Mouse (Mus musculus): ENCODE measurements around the gene Gpatch2.

Gpatch2 gene

GRCm38 (mm10) chr1:187366806-187367205, 151.5 kb downstream of the Gpatch2 start:
- no peak for DNase-seq (ENCODE audit: extremely low read depth, low read depth)

DNA sequence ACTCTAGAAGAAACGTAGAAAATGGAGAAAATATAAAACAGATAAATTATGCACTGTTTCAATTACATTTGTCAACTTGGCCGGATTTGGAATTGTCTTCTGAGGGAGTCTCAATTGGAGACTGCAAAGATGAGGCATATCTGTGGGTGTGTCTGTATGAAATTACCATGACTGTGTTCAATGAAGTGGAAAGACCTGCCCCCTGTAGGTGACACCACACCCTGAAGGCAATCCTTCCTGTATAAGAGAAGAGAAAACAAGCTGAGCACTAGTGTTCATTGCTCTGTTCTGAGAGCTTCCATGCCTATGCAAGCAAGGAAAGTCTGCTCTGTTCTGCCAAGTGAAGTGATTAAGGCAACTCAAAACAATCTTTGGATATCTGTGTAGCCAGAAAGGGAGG, 153.7 kb downstream of the Gpatch2 start:
- no peak for DNase-seq (ENCODE audit: extremely low read depth, low read depth)

GRCm38 (mm10) chr1:187373506-187373905, 158.2 kb downstream of the Gpatch2 start:
- DNase-seq (ENCODE audit: extremely low read depth, low read depth): no peak

- no peak for DNase-seq (ENCODE audit: extremely low read depth, low read depth)
These were observed 159.1 kb downstream of the Gpatch2 start for GRCm38 (mm10) chr1:187374418-187374817.

DNA sequence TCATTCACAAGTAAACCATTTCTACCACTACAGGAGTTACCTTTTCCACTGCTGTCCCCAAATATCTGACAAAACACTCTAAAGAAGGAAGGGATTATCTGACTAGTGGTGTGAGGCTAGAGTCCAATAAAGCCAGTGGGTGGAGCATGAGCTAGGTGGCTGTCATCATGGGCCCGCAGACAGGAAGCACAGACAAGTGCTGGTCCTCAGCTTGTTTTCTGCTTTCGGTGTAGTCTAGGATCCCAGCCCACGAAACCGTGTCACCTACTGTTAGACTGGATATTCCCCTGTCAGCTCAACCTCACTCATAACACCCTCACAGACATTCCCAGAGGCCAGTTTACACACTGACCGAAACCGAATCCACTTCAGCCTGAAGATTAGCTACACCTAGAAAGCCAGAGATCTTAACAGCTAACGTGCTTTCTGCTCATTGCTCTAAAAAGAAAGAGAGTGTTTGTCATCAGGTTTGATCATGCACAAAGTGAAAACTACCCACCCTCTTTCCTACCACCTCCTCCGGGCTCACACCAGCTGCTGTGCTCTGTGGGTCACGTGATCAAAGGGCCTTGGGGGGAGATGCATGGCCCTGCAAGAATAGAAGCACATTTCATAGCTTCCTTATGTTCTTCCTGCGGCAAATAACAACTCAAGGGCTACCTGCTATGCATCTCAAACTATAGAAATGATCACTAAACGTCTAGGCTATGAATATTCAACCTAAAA, 161.8 kb downstream of the Gpatch2 start:
- no peak for DNase-seq (ENCODE audit: extremely low read depth, low read depth)

DNA sequence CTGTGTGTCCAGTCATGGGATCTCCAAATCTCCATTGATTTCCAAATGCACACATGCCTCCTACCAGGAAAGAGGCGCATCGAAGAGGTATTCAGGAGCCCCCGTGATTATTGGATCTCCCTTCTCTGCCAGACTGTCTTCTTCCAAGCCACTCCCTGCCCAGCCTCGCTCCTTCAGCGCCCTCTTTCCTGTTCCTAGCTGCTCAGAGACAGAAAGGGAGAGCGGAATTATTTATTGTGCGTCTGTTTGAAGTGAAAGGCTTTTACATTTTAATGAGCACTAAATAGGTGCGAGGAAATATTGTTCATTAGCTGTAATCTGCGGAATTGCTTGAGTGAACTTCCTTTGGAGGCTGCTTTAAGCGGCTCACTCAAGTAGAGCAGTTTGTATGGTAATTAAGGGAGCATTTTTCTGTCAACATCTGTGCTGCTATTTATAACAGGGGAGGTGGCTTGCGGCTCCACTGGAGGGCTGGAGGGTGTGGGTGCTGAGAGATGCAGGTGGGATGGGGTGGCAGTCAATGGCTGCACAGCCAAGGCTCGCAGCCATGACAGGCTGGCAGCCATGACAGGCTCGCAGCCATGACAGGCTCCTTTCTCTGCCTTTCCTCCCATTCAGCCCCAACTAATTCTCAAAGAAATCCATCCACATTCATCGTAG, 162.7 kb downstream of the Gpatch2 start:
- no peak for DNase-seq (ENCODE audit: extremely low read depth, low read depth)

DNA sequence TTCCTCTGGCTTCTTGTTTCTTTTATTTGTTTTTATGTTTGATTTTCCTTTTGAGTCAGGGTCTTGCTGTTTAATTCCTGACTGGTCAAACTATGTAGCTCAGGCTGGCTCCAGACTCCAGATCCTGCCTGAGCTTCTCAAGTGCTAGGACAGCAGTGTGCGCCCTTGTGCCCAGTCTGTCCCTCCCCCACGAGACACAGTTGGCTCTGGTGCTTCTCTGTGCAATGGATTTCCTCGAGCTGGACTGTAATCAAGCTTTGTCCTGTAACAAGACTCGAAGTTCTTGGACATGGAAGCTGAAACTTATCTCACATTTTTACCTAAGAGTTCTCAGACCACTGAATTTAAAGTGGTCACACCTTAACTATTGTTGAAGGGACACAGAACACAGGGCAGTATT, 174.2 kb downstream of the Gpatch2 start:
- no peak for DNase-seq (ENCODE audit: extremely low read depth, low read depth)

GRCm38 (mm10) chr1:187400834-187401233, 185.5 kb downstream of the Gpatch2 start:
- DNase-seq (ENCODE audit: extremely low read depth, low read depth): no peak

Measured in MEL-GATA-1-ER (cell line).